Mouse (Mus musculus): ENCODE measurements around the gene Kcna2. TPM values are rescaled to one million over a fixed set of nuclear protein-coding genes. Genes with fewer than 3 reads are reported as not detected.

The Kcna2 gene
- polyA plus RNA-seq, 1 experiment, result 0.15 TPM

- no peak overlapping the region for H3K4me3 ChIP-seq (ENCODE audit: low read depth, low read length)
- no peaks in the 10 kb centered on the region for H3K4me1 ChIP-seq (ENCODE audit: control insufficient read depth, insufficient read depth, low read length)
- H3K9me3 ChIP-seq (replicated peaks; ENCODE audit: control insufficient read depth, insufficient read depth, low read length, poor library complexity, severe bottlenecking), result no peaks in the 10 kb centered on the region
- H3K27me3 ChIP-seq (ENCODE audit: control insufficient read depth, insufficient read depth, low read length, poor library complexity, severe bottlenecking), result no peaks in the 10 kb centered on the region
- no peak overlapping the region for H3K27ac ChIP-seq (ENCODE audit: insufficient read depth, low read length)
- TF ChIP-seq CTCF (IDR thresholded peaks at IDR 0.05; ENCODE audit: low read depth, low read length) (no peak), POLR2A (IDR thresholded peaks at IDR 0.05; ENCODE audit: insufficient read depth, low read length) (no peak), EP300 (IDR thresholded peaks at IDR 0.05; ENCODE audit: insufficient read depth, low read depth, low read length) (no peak)
- no peaks in the 10 kb centered on the region for H3K36me3 ChIP-seq (ENCODE audit: control insufficient read depth, insufficient read depth, low read length, poor library complexity, severe bottlenecking)
- no peak overlapping the region for H3K9ac ChIP-seq (ENCODE audit: low read depth, poor library complexity, severe bottlenecking)
Measured at GRCm38 (mm10) chr3:107081227-107081626, 19.7 kb upstream of the Kcna2 start.

- Histone ChIP-seq H3K4me3 (ENCODE audit: low read depth, low read length) (no peak overlapping the region), H3K27ac (ENCODE audit: insufficient read depth, low read length) (no peak overlapping the region), H3K36me3 (ENCODE audit: control insufficient read depth, insufficient read depth, low read length, poor library complexity, severe bottlenecking) (no peaks in the 10 kb centered on the region), H3K4me1 (ENCODE audit: control insufficient read depth, insufficient read depth, low read length) (no peaks in the 10 kb centered on the region), H3K9me3 (replicated peaks; ENCODE audit: control insufficient read depth, insufficient read depth, low read length, poor library complexity, severe bottlenecking) (no peaks in the 10 kb centered on the region), H3K27me3 (ENCODE audit: control insufficient read depth, insufficient read depth, low read length, poor library complexity, severe bottlenecking) (no peaks in the 10 kb centered on the region), H3K9ac (ENCODE audit: low read depth, poor library complexity, severe bottlenecking) (no peak overlapping the region)
- TF ChIP-seq EP300 (IDR thresholded peaks at IDR 0.05; ENCODE audit: insufficient read depth, low read depth, low read length) (no peak), CTCF (IDR thresholded peaks at IDR 0.05; ENCODE audit: low read depth, low read length) (no peak), POLR2A (IDR thresholded peaks at IDR 0.05; ENCODE audit: insufficient read depth, low read length) (no peak)
Measured at GRCm38 (mm10) chr3:107084586-107084985, 16.4 kb upstream of the Kcna2 start.

- Histone ChIP-seq H3K36me3 (ENCODE audit: control insufficient read depth, insufficient read depth, low read length, poor library complexity, severe bottlenecking) (no peaks in the 10 kb centered on the region), H3K9ac (ENCODE audit: low read depth, poor library complexity, severe bottlenecking) (no peak overlapping the region), H3K4me3 (ENCODE audit: low read depth, low read length) (no peak overlapping the region), H3K27ac (ENCODE audit: insufficient read depth, low read length) (no peak overlapping the region), H3K9me3 (replicated peaks; ENCODE audit: control insufficient read depth, insufficient read depth, low read length, poor library complexity, severe bottlenecking) (no peaks in the 10 kb centered on the region), H3K4me1 (ENCODE audit: control insufficient read depth, insufficient read depth, low read length) (no peaks in the 10 kb centered on the region), H3K27me3 (ENCODE audit: control insufficient read depth, insufficient read depth, low read length, poor library complexity, severe bottlenecking) (no peaks in the 10 kb centered on the region)
- TF ChIP-seq POLR2A (IDR thresholded peaks at IDR 0.05; ENCODE audit: insufficient read depth, low read length) (no peak), EP300 (IDR thresholded peaks at IDR 0.05; ENCODE audit: insufficient read depth, low read depth, low read length) (no peak), CTCF (IDR thresholded peaks at IDR 0.05; ENCODE audit: low read depth, low read length) (no peak)
Measured at GRCm38 (mm10) chr3:107087410-107087809, 13.5 kb upstream of the Kcna2 start.

GRCm38 (mm10) chr3:107088820-107089219 lies 12.1 kb upstream of the Kcna2 start:
- no peaks in the 10 kb centered on the region for H3K4me1 ChIP-seq (ENCODE audit: control insufficient read depth, insufficient read depth, low read length)
- no peaks in the 10 kb centered on the region for H3K27me3 ChIP-seq (ENCODE audit: control insufficient read depth, insufficient read depth, low read length, poor library complexity, severe bottlenecking)
- TF ChIP-seq POLR2A (IDR thresholded peaks at IDR 0.05; ENCODE audit: insufficient read depth, low read length) (no peak), EP300 (IDR thresholded peaks at IDR 0.05; ENCODE audit: insufficient read depth, low read depth, low read length) (no peak)
- H3K9me3 ChIP-seq (replicated peaks; ENCODE audit: control insufficient read depth, insufficient read depth, low read length, poor library complexity, severe bottlenecking), result no peaks in the 10 kb centered on the region
- no peaks in the 10 kb centered on the region for H3K36me3 ChIP-seq (ENCODE audit: control insufficient read depth, insufficient read depth, low read length, poor library complexity, severe bottlenecking)
- no peak overlapping the region for H3K4me3 ChIP-seq (ENCODE audit: low read depth, low read length)
- H3K27ac ChIP-seq (ENCODE audit: insufficient read depth, low read length), result no peak overlapping the region
- no peak overlapping the region for H3K9ac ChIP-seq (ENCODE audit: low read depth, poor library complexity, severe bottlenecking)

- Histone ChIP-seq H3K27me3 (ENCODE audit: control insufficient read depth, insufficient read depth, low read length, poor library complexity, severe bottlenecking) (no peaks in the 10 kb centered on the region), H3K9ac (ENCODE audit: low read depth, poor library complexity, severe bottlenecking) (no peak overlapping the region), H3K27ac (ENCODE audit: insufficient read depth, low read length) (no peak overlapping the region), H3K4me1 (ENCODE audit: control insufficient read depth, insufficient read depth, low read length) (no peaks in the 10 kb centered on the region), H3K36me3 (ENCODE audit: control insufficient read depth, insufficient read depth, low read length, poor library complexity, severe bottlenecking) (no peaks in the 10 kb centered on the region), H3K9me3 (replicated peaks; ENCODE audit: control insufficient read depth, insufficient read depth, low read length, poor library complexity, severe bottlenecking) (no peaks in the 10 kb centered on the region), H3K4me3 (ENCODE audit: low read depth, low read length) (no peak overlapping the region)
- TF ChIP-seq POLR2A (IDR thresholded peaks at IDR 0.05; ENCODE audit: insufficient read depth, low read length) (no peak), CTCF (IDR thresholded peaks at IDR 0.05; ENCODE audit: low read depth, low read length) (no peak), EP300 (IDR thresholded peaks at IDR 0.05; ENCODE audit: insufficient read depth, low read depth, low read length) (no peak)
Measured at GRCm38 (mm10) chr3:107089475-107089874, 11.5 kb upstream of the Kcna2 start.

- no peak overlapping the region for H3K9ac ChIP-seq (ENCODE audit: low read depth, poor library complexity, severe bottlenecking)
- TF ChIP-seq EP300 (IDR thresholded peaks at IDR 0.05; ENCODE audit: insufficient read depth, low read depth, low read length), result no peak
- TF ChIP-seq POLR2A (IDR thresholded peaks at IDR 0.05; ENCODE audit: insufficient read depth, low read length), result no peak
- no peak for TF ChIP-seq CTCF (IDR thresholded peaks at IDR 0.05; ENCODE audit: low read depth, low read length)
- H3K36me3 ChIP-seq (ENCODE audit: control insufficient read depth, insufficient read depth, low read length, poor library complexity, severe bottlenecking), result no peaks in the 10 kb centered on the region
- no peak overlapping the region for H3K27ac ChIP-seq (ENCODE audit: insufficient read depth, low read length)
- no peaks in the 10 kb centered on the region for H3K27me3 ChIP-seq (ENCODE audit: control insufficient read depth, insufficient read depth, low read length, poor library complexity, severe bottlenecking)
- H3K4me1 ChIP-seq (ENCODE audit: control insufficient read depth, insufficient read depth, low read length), result no peaks in the 10 kb centered on the region
- no peaks in the 10 kb centered on the region for H3K9me3 ChIP-seq (replicated peaks; ENCODE audit: control insufficient read depth, insufficient read depth, low read length, poor library complexity, severe bottlenecking)
- no peak overlapping the region for H3K4me3 ChIP-seq (ENCODE audit: low read depth, low read length)
Measured at GRCm38 (mm10) chr3:107090001-107090400, 10.9 kb upstream of the Kcna2 start.

Measured in ES-Bruce4 (cell line).